Mouse (Mus musculus) megakaryocyte, embryonic 14.5 days (primary cell): ENCODE measurements around the gene Plac1.

Experiments
- FLI1 ChIP-seq: IDR thresholded peaks from 2 replicates; pipeline ENCODE4 v1.6.1; 2012; ENCODE audit warnings: low read length, inconsistent platforms, mixed read lengths
- GATA1 ChIP-seq: IDR thresholded peaks from 3 replicates; pipeline ENCODE4 v1.6.1; 2012; ENCODE audit warnings: mixed read lengths, low read length, inconsistent platforms, borderline replicate concordance

DNA sequence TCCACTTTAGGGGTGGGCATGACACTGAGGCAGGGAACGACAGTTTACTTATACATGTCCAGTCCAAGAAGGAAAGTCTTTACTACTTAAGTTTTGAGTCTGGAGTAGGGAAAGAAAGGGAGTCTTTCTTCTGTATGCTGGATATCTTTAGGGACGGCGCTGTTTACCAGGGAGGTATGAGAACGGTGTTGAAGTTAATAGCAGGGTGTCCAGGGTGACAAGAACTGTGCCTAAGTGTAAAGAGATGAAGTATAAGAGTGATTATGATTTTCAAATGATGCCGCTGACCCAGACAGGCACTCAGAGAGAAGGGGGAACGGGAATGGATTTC, 182.2 kb downstream of the Plac1 start:
- TF ChIP-seq FLI1 (no peak), GATA1 (no peak)
